Mouse (Mus musculus) 416B (cell line): ENCODE measurements around the gene Cmya5.

Experiments used
- DNase-seq: peaks from one replicate; pipeline ENCODE4 v3.0.0; 2011; ENCODE audit warnings: low read depth

Gene Cmya5

GRCm38 (mm10) chr13:93062860-93063636, 81.5 kb downstream of the Cmya5 start:
- peak; percentile 68 for DNase-seq

GRCm38 (mm10) chr13:93061311-93061710, 83.2 kb downstream of the Cmya5 start:
- DNase-seq: no peak

GRCm38 (mm10) chr13:93060437-93060836, 84.1 kb downstream of the Cmya5 start:
- DNase-seq: no peak

- no peak for DNase-seq
These were observed 85.9 kb downstream of the Cmya5 start for GRCm38 (mm10) chr13:93058551-93059011.

- no peak for DNase-seq
These were observed 86.8 kb downstream of the Cmya5 start for GRCm38 (mm10) chr13:93057492-93058260.

- no peak for DNase-seq
These were observed 88.4 kb downstream of the Cmya5 start for GRCm38 (mm10) chr13:93056091-93056490.

- DNase-seq: no peak
These were observed 93.0 kb downstream of the Cmya5 start for GRCm38 (mm10) chr13:93051483-93051882.

GRCm38 (mm10) chr13:93041021-93041420, 103.5 kb downstream of the Cmya5 start:
- DNase-seq: no peak

GRCm38 (mm10) chr13:93036218-93036617, 108.3 kb downstream of the Cmya5 start:
- no peak for DNase-seq

- no peak for DNase-seq
These were observed 115.2 kb downstream of the Cmya5 start for GRCm38 (mm10) chr13:93029337-93029736.

GRCm38 (mm10) chr13:93024837-93025236, 119.7 kb downstream of the Cmya5 start:
- DNase-seq: no peak

- no peak for DNase-seq
These were observed 122.4 kb downstream of the Cmya5 start for GRCm38 (mm10) chr13:93022158-93022557.

GRCm38 (mm10) chr13:93012952-93013351, 131.6 kb downstream of the Cmya5 start:
- no peak for DNase-seq

- no peak for DNase-seq
These were observed 133.2 kb downstream of the Cmya5 start for GRCm38 (mm10) chr13:93011315-93011714.

- DNase-seq: no peak
These were observed 134.0 kb downstream of the Cmya5 start for GRCm38 (mm10) chr13:93010524-93010923.

GRCm38 (mm10) chr13:93007078-93007477, 137.4 kb downstream of the Cmya5 start:
- no peak for DNase-seq

- DNase-seq: no peak
These were observed 138.2 kb downstream of the Cmya5 start for GRCm38 (mm10) chr13:93006347-93006746.

GRCm38 (mm10) chr13:93004003-93004402, 140.5 kb downstream of the Cmya5 start:
- no peak for DNase-seq

- DNase-seq: no peak
These were observed 142.1 kb downstream of the Cmya5 start for GRCm38 (mm10) chr13:93002456-93002855.

GRCm38 (mm10) chr13:93000640-93001351, 143.7 kb downstream of the Cmya5 start:
- no peak for DNase-seq

GRCm38 (mm10) chr13:92999860-93000259, 144.7 kb downstream of the Cmya5 start:
- no peak for DNase-seq

GRCm38 (mm10) chr13:92994743-92995142, 149.8 kb downstream of the Cmya5 start:
- no peak for DNase-seq

- no peak for DNase-seq
These were observed 151.7 kb downstream of the Cmya5 start for GRCm38 (mm10) chr13:92992823-92993222.
